Mouse (Mus musculus) liver, embryonic 14.5 days (tissue): ENCODE measurements around the gene Olfr112. TPM values are rescaled to one million over a fixed set of nuclear protein-coding genes. Genes with fewer than 3 reads are reported as not detected.

ENCODE experiments used
- ATAC-seq: fragments of 200-750 bp; cut with Nextera tagmentation; 2 replicates; pipeline ENCODE4 v1.8.0; 2017; ENCODE audit warnings: moderate number of reproducible peaks, mild to moderate bottlenecking, moderate library complexity; ENCODE audit not compliant: insufficient read depth
- DNase-seq, 3 experiments: peaks; one replicate each; pipeline ENCODE4 v3.0.0-alpha.2; 2012 to 2013; ENCODE audit warnings: low read depth in 3 of 3, low spot score in 3 of 3
- H3K27ac ChIP-seq: fragments of 300-500 bp; sonication (generic); 2 replicates; pipeline ENCODE4 v1.5.1; 2014; ENCODE audit warnings: moderate library complexity, mild to moderate bottlenecking, control low read depth, inconsistent platforms
- H3K27me3 ChIP-seq: fragments of 300-500 bp; sonication (generic); 2 replicates; pipeline ENCODE4 v1.6.1; 2014; ENCODE audit warnings: mild to moderate bottlenecking, low read length, moderate library complexity; ENCODE audit not compliant: control insufficient read depth, insufficient read depth
- H3K36me3 ChIP-seq: fragments of 300-500 bp; sonication (generic); replicated peaks from 2 replicates; pipeline ENCODE4 v1.6.1; 2014; ENCODE audit warnings: low read depth; ENCODE audit not compliant: control insufficient read depth, insufficient read depth
- H3K4me1 ChIP-seq, 2 experiments: fragments of 200-500 bp in 1 of 2; fragments of 300-500 bp in 1 of 2; sonication (generic) in 1 of 2; replicated peaks; 2 replicates each; pipeline ENCODE4 v1.6.1; 2012 to 2014; ENCODE audit warnings: antibody characterized with exemption in 1 of 2, inconsistent platforms in 1 of 2, low read length in 1 of 2; ENCODE audit not compliant: control insufficient read depth in 2 of 2, insufficient read depth in 2 of 2
- H3K4me2 ChIP-seq: fragments of 300-500 bp; sonication (generic); 2 replicates; pipeline ENCODE4 v1.6.1; 2014; ENCODE audit warnings: low read depth, mild to moderate bottlenecking, control low read depth, moderate library complexity
- H3K4me3 ChIP-seq, 2 experiments: fragments of 200-500 bp in 1 of 2; fragments of 300-500 bp in 1 of 2; sonication (generic) in 1 of 2; 2 replicates each; pipeline ENCODE4 v1.5.1; 2012 to 2014; ENCODE audit warnings: low read depth in 2 of 2, low read length in 2 of 2, mild to moderate bottlenecking in 2 of 2, control low read depth in 1 of 2, inconsistent platforms in 1 of 2, moderate library complexity in 1 of 2; ENCODE audit not compliant: insufficient read depth in 1 of 2
- H3K9ac ChIP-seq: fragments of 300-500 bp; sonication (generic); replicated peaks from 2 replicates; pipeline ENCODE4 v1.6.1; 2014; ENCODE audit warnings: mild to moderate bottlenecking, control low read depth, moderate library complexity
- H3K9me3 ChIP-seq: fragments of 300-500 bp; sonication (generic); 2 replicates; pipeline ENCODE4 v1.6.1; 2016; ENCODE audit warnings: low read length, mixed read lengths; ENCODE audit not compliant: control insufficient read depth
- CTCF ChIP-seq: IDR thresholded peaks from 2 replicates; pipeline ENCODE4 v1.5.1; 2016; ENCODE audit warnings: antibody characterized with exemption, low read depth, control low read depth
- EP300 ChIP-seq: IDR thresholded peaks from 2 replicates; pipeline ENCODE4 v1.6.1; 2016; ENCODE audit warnings: antibody characterized with exemption, low read depth
- WGBS: fragments of 180-500 bp; shearing (Covaris S2); extraction: QIAGEN DNeasy Blood & Tissue Kit; methylation state at CpG from one replicate; pipeline ENCODE4 v1.1.7; 2014; ENCODE audit not compliant: insufficient replicate concordance; 5-methylcytosine and 5-hydroxymethylcytosine counted together
- polyA plus RNA-seq, 2 experiments: library from polyadenylated mRNA; depleted of rRNA in 1 of 2; stranded (reverse) in 1 of 2; unstranded in 1 of 2; fragments of >200 nt; fragmentation: Nextera tagmentation in 1 of 2; extraction: Ambion mirVana in 1 of 2; gene quantifications; 2 replicates each; pipeline versions ENCODE4 v1.2.1 to v1.2.3; 2012 to 2014

Gene Olfr112
- polyA plus RNA-seq (2012; rRNA removed) (not detected in 2 replicates), polyA plus RNA-seq (2014; fragmentation: Nextera tagmentation; extraction: Ambion mirVana) (not detected in 2 replicates)

DNA sequence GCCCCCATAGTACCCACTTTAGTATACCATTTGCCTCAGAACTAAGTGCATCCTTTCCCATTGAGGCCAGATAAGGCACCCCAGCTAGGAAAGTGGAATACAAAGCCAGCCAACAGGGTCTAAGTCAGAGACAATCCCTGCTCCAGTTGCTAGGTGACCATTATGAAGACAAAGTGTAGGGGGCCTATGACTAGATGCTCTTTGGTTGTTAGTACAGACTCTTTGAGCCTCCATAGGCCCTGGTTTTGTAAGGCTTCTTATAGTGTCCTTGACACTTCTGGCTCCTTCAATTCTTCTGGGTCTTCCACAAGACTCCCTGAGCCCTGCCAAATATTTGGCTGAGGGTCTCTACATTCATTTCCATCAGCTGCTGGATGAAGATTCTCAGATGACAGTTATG is at the start of gene Olfr112:
TSS of gene Olfr112 (minus strand) at position 101 of the 400 bp plus-strand sequence.
- Histone ChIP-seq H3K36me3 (no peaks in the 10 kb centered on the region), H3K4me3 (no peak within 1 kb of the TSS), H3K9me3 (no peaks in the 10 kb centered on the region), H3K4me2 (no peak within 1 kb of the TSS), H3K4me1 (no peaks in the 10 kb centered on the region), H3K27ac (no peak within 1 kb of the TSS), H3K9ac (no peak within 1 kb of the TSS), H3K27me3 (no peaks in the 10 kb centered on the region)
- DNase-seq (no peak), ATAC-seq (no peak)
- TF ChIP-seq EP300: no peak
- no peak for TF ChIP-seq CTCF

DNA sequence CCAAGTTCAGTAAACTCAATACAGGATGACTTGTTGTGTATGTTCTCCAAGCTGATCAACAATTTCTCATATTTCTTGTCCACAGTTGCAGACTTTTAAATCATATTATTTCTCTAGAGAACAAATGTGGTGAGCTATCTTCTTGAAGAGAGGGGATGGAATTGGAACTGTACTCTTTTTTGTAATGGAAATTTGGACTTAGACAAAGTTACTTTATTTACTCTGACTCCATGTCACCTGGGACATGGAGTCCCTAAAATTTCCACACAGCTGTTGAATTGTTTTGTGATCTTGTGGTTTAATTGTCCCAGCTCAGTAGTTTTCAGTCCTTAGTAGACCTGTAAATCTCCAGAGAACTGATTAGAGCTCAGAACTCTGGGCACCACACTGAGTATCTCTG is 23.4 kb upstream of the Olfr112 start, which contains the start of gene Olfr114:
TSS of gene Olfr114 (minus strand) at position 101 of the 400 bp plus-strand sequence.
- Histone ChIP-seq H3K9ac (no peak within 1 kb of the TSS), H3K27me3 (no peaks in the 10 kb centered on the region), H3K4me1 (no peaks in the 10 kb centered on the region), H3K4me3 (no peak within 1 kb of the TSS), H3K27ac (no peak within 1 kb of the TSS), H3K4me2 (no peak within 1 kb of the TSS), H3K9me3 (no peaks in the 10 kb centered on the region), H3K36me3 (no peaks in the 10 kb centered on the region)
- ATAC-seq (no peak), DNase-seq (no peak)
- TF ChIP-seq EP300: no peak
- no peak for TF ChIP-seq CTCF

DNA sequence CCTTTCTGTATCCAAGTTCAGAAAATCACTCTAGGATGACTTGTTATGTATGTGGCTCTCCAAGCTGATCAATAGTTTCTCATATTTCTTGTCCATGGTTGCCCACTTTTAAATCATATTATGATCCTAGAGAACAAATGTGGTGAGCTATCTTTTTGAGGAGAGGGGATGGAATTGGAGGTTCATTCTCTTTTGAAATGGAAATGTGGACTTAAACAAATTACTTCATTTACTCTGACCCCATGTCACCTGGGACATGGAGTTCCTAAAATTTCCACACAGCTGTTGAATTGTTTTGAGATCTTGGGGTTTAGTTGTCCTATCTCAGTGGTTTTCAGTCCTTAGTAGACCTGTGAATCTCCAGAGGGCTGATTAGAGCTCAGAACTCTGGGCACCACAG is 8.3 kb upstream of the Olfr112 start, which contains the start of gene Olfr113:
TSS of gene Olfr113 (minus strand) at position 101 of the 400 bp plus-strand sequence.
- Histone ChIP-seq H3K36me3 (no peaks in the 10 kb centered on the region), H3K27ac (no peak within 1 kb of the TSS), H3K4me1 (no peaks in the 10 kb centered on the region), H3K27me3 (no peaks in the 10 kb centered on the region), H3K9me3 (no peaks in the 10 kb centered on the region), H3K4me2 (no peak within 1 kb of the TSS), H3K9ac (no peak within 1 kb of the TSS), H3K4me3 (no peak within 1 kb of the TSS)
- DNase-seq (no peak), ATAC-seq (no peak)
- no peak for TF ChIP-seq CTCF
- TF ChIP-seq EP300: no peak

DNA sequence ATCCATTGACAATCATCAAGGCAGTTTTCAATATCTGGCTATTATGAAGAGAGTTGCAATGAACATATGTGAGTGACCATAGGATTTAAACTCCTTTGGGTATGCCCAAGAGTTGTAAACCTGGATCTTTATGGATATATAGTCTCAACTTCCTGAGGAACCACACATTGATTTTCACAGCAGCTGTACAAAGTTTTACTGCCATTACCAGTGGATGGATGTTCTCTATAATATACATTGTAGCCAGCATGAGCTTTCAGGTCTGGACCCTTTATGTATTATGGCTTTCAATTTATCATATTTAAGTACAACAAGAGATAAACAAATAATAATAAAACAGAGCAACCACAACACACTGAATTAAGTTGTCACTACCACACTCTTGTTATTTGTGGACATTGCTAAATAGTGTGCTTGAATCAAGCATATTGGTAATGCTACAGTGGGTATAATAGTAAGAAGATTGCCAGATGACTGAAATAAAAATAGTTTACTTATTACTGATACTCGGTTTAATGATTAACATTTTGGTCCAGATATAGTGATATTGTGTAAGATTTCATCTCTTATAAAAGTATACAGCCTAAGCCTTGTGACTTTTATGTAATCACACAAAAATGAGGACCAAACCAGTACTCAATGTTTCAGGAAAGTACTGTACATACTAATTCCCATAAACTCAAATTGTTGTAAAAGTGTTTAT is 10.2 kb downstream of the Olfr112 start:
- Histone ChIP-seq H3K4me3 (no peak overlapping the region), H3K27me3 (no peaks in the 10 kb centered on the region), H3K4me1 (no peaks in the 10 kb centered on the region), H3K9ac (no peak overlapping the region), H3K9me3 (no peaks in the 10 kb centered on the region), H3K4me2 (no peak overlapping the region), H3K36me3 (no peaks in the 10 kb centered on the region), H3K27ac (no peak overlapping the region)
- DNase-seq: no peak
- ATAC-seq: no peak
- 24% methylated on average over 1 of the region's 1 CpGs for WGBS
- TF ChIP-seq CTCF: no peak
- no peak for TF ChIP-seq EP300

DNA sequence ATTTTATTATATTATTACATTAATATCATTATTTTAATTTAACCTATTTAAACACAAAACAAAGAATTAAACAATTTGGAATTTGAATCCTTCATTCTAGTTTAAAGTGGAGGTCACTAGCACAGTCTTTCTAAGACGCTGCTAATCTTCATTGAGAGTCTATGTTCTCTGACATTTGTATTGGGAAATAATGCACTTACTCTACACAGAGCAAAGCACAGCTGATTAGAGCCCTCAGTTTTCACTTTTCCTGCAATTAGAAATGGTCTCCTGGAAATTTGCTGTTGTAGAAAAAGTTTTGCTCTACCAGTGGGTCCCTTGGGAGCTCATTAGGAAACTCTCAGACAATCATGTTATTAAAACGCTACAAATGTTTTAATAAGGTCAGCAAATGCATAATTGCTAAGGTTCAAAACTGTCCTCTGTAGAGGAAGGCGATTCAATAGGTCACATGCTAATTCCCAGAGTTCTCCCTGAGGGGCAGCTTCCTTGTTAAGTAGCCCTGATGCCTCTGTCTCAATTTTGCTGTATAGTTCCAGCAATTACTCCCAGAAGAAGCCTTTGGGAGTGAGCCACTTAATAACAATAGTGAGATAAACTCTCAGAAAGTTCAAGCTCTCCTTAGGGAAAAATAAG is 25.3 kb downstream of the Olfr112 start:
- H3K4me3 ChIP-seq: no peak overlapping the region
- no peaks in the 10 kb centered on the region for H3K4me1 ChIP-seq
- no peak overlapping the region for H3K27ac ChIP-seq
- DNase-seq (no peak), ATAC-seq (no peak)
- WGBS: 51% methylated on average over 3 of the region's 3 CpGs
- no peaks in the 10 kb centered on the region for H3K36me3 ChIP-seq
- no peaks in the 10 kb centered on the region for H3K9me3 ChIP-seq
- H3K27me3 ChIP-seq: no peaks in the 10 kb centered on the region
- H3K9ac ChIP-seq: no peak overlapping the region
- TF ChIP-seq CTCF (no peak), EP300 (no peak)
- no peak overlapping the region for H3K4me2 ChIP-seq
